Mouse (Mus musculus) layer of hippocampus, postnatal 14 days (tissue): ENCODE data around the gene Vmn1r10. TPM values are rescaled to one million over a fixed set of nuclear protein-coding genes. Genes with fewer than 3 reads are reported as not detected.

Source experiments
- DNase-seq, 2 experiments: peaks; one replicate each; pipeline ENCODE4 v3.0.0; 2021 to 2022; ENCODE audit warnings: low spot score in 2 of 2, mixed read lengths in 1 of 2
- long read RNA-seq, 2 experiments: library from polyadenylated mRNA; stranded (forward); transcript quantifications; one replicate each; pipeline ENCODE4 v2.0.0; 2021
- total RNA-seq, 2 experiments: library from RNA; stranded (reverse); gene quantifications; 2 replicates each; pipeline ENCODE4 v1.2.3; 2021

The Vmn1r10 gene
- total RNA-seq = not detected
- long read RNA-seq, experiment 1 = 0 reads
- long read RNA-seq, experiment 2 = 0 reads

DNA sequence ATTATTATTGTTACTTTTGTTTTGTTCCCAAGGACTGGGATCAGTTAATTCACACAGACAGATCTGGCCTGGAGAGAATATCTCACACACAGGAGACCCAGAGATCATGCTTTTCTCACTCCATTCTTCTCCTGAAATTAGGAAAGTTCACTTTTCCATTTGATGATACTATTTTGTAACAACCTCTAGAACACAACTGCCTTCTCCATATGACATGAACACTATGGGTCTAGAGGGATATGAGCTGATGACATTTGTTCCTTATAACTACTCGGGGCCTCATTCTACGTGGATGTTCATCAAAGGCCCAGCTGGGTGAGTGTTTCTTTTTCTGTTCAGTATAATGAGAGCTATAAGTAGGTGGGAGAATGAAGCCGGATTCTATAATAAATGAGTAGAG, at the start of gene Vmn1r10:
Gene Vmn1r10, plus strand, starts transcription at position 301 of the 400 bp plus-strand sequence.
- DNase-seq = no peak

DNA sequence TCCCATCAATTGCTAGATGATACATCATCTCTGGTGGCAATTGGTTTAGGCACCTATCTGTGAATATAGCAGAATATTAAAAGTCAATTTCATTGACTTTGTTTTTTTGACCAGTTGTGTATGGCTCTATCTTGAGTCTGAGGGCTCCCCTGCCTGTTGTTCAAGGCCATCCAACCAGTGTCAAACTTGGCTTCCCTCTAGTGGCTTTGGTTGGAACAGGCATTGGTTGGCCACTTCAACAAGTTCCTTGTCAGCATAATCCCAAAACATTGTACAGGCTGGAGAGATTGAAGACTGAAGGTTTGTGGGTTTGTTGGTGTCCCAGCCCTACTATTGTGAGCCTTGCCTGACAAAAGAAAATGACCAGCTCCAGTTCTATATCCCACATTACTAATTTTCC, 45.5 kb upstream of the Vmn1r10 start:
- no peak for DNase-seq

DNA sequence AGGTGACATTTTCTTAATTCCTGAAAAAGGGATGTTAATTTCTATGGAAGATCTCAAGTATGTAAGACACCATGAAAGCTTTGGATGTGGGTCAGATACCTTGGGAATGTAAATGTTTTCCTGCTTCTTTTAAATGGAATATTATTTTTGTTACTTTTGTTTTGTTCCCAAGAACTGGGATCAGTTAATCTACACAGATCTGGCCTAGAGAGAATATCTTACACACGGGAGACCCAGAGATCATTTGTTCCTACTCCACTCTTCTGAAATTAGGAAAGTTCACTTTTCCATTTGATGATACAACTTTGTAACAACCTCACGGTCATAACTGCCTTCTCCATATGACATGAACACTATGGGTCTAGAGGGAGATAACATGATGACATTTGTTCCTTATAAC, 42.8 kb upstream of the Vmn1r10 start, which contains the start of gene Vmn1r9:
Gene Vmn1r9, plus strand, starts transcription at position 301 of the 400 bp plus-strand sequence.
- no peak for DNase-seq

DNA sequence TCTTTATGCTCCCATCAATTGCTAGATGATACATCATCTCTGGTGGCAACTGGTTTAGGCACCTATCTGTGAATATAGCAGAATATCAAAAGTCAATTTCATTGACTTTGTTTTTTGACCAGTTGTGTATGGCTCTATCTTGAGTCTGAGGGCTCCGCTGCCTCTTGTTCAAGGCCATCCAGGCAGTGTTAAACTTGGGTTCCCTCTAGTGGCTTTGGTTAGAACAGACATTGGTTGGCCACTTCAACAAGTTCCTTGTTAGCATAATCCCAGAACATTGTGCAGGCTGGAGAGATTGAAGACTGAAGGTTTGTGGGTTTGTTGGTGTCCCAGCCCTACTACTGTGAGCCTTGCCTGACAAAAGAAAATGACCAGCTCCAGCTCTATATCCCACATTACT, 2.9 kb upstream of the Vmn1r10 start:
- no peak for DNase-seq

DNA sequence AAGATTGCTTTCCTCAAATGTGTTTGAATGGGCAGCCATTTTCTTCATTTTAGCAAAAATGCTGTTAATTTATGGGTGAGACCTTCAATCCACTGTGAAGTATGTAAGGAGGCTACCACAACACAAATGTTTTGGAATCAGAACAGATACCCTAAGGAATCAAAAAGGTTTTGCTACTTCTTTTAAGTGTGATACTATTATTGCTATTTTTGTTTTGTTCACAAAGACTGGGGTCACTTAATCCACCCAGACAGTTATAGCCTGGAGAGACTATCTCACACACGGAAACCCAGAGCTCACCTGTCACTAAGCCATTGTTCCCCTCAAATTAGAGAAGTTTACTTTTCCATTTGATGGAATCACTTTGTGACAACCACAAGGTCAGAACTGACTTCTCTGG, 23.9 kb downstream of the Vmn1r10 start, which contains the start of gene Vmn1r11:
Gene Vmn1r11, plus strand, starts transcription at position 301 of the 400 bp plus-strand sequence.
- no peak for DNase-seq

DNA sequence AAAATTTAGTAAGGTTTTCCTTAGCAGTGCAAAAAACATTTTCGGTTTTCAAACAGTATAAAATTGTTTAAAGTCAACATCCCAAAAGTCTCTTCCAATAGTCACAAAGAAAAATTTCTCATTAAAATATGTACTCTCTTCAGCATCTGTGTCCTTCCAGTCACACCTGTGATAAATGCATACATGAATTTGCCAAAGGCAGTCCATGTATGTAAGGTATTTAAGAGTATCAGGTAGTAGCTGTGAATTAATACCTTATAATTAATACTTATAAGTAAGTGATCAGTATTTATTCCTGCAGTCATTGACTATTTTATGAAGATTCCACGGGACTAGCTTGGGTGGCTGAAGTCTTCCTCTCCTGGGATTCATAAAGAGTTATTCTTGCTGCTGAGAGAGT, 47.4 kb downstream of the Vmn1r10 start, which contains the start of gene Vmn1r12:
Gene Vmn1r12, plus strand, starts transcription at position 301 of the 400 bp plus-strand sequence.
- no peak for DNase-seq

Other genes starting within 250 kb of the Vmn1r10 start
- 10 to 100 TPM; 43.0 to 43.5 TPM for gene Nt5c3, start 185.5 kb upstream of the Vmn1r10 start, total RNA-seq
- gene Vmn1r4, start 185.4 kb upstream of the Vmn1r10 start, total RNA-seq = under 1 TPM; 0.21 to 0.31 TPM
- gene Vmn1r5, start 139.2 kb upstream of the Vmn1r10 start, total RNA-seq = not detected
- gene Vmn1r6, start 112.2 kb upstream of the Vmn1r10 start, total RNA-seq = not detected
- gene Vmn1r7, start 84.1 kb upstream of the Vmn1r10 start, total RNA-seq = not detected
- not detected for gene Vmn1r8, start 77.2 kb upstream of the Vmn1r10 start, total RNA-seq
- gene Vmn1r9, start 42.7 kb upstream of the Vmn1r10 start, total RNA-seq = not detected
- gene Vmn1r11, start 24.0 kb downstream of the Vmn1r10 start, total RNA-seq = not detected
- gene Vmn1r12, start 47.5 kb downstream of the Vmn1r10 start, total RNA-seq = not detected
- not detected for gene Vmn1r13, start 93.8 kb downstream of the Vmn1r10 start, total RNA-seq
- gene Vmn1r14, start 122.2 kb downstream of the Vmn1r10 start, total RNA-seq = not detected
- gene Vmn1r15, start 148.5 kb downstream of the Vmn1r10 start, total RNA-seq = not detected
- not detected for gene Vmn1r16, start 220.0 kb downstream of the Vmn1r10 start, total RNA-seq